Mouse (Mus musculus) telencephalon, adult 2 months (tissue): Measurements from ENCODE around the gene Mast4.

ENCODE experiments used
- DNase-seq: peaks from one replicate; pipeline ENCODE4 v3.0.0-alpha.2; 2011; ENCODE audit warnings: low read depth, low spot score

Mast4 gene

GRCm38 (mm10) chr13:103198210-103198940 is 135.9 kb downstream of the Mast4 start:
- DNase-seq: no peak

GRCm38 (mm10) chr13:103196307-103196706 is 138.0 kb downstream of the Mast4 start:
- no peak for DNase-seq

DNA sequence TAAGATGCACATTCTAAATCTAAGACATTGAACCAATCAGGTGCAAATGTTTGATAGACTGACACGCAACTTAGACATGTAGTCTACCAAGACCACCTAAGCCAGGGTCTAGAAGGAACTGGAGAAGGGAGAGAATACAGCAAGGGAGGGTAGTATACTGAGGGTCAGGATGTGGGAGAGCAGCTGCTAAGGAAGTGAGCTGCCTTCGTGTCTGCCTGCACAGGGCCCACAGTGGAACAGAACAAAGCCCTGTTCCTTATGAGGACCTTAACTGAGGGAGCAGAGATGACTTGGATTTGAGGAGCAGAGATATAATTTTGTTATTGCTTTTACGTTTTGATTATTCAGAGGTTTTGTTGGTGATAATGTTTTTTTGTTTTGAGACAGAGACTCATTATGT is 138.4 kb downstream of the Mast4 start:
- no peak for DNase-seq

- DNase-seq: no peak
These were observed 150.7 kb downstream of the Mast4 start for GRCm38 (mm10) chr13:103183566-103183965.

DNA sequence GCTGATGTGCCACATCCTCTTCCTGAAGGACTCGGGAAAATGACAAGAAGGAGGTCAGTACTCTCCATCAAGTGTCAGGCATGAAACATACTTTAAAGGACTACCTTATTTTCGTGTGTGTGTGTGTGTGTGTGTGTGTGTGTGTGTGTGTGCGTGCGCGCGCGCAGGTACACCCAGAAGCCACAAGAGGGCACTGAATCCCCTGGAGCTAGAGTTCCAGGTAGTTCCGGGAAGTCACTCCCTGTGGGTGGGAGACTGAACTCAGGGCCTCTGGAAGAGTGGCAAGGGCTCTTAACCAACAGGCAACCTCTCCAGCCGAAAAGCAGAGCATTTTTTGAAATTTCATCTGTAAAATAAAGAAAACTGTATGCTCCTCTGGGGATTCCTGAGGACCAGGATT is 152.5 kb downstream of the Mast4 start:
- DNase-seq: no peak

GRCm38 (mm10) chr13:103176871-103177270 is 157.4 kb downstream of the Mast4 start:
- DNase-seq: no peak

- no peak for DNase-seq
These were observed 159.9 kb downstream of the Mast4 start for GRCm38 (mm10) chr13:103174431-103174830.

GRCm38 (mm10) chr13:103173545-103174182 is 160.6 kb downstream of the Mast4 start:
- peak; percentile 57 for DNase-seq

DNA sequence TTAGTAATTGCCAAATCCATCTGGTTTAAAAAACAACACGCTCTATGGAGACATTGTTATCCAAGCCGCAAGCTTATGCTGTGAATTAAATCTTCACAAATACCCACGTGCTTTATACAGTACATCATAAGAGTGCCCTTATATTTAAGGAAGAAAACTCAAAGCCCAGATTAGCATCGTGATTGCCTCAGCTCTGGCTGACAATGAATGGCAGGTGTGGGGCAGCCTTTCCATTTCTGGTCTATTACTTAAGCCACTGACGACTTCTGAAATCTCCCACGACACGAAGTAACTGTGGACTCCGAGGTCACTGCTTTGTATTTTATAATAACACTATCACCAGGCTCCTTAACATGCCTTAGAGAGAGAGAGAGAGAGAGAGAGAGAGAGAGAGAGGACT is 182.4 kb downstream of the Mast4 start:
- DNase-seq: no peak

DNA sequence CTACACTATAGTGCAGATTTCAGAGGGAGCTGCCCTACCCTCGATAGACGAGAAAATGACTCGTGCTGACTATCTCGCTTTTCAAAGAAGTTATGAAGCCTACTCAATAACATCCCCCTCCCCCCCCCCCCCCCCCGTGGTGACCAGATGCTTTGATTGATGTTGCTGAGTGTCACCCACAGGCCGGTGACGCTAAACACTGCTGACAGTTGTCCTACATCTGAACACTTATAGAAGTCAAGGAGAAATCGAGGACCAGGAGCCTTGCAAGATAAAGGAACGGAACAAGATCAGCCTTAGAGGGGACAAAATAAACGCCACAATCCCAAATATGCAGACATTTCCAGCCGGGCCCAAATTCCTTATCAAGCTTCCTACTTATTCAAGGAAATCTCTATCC is 183.1 kb downstream of the Mast4 start:
- no peak for DNase-seq

GRCm38 (mm10) chr13:103150671-103151070 is 183.6 kb downstream of the Mast4 start:
- DNase-seq: peak; percentile 77

DNA sequence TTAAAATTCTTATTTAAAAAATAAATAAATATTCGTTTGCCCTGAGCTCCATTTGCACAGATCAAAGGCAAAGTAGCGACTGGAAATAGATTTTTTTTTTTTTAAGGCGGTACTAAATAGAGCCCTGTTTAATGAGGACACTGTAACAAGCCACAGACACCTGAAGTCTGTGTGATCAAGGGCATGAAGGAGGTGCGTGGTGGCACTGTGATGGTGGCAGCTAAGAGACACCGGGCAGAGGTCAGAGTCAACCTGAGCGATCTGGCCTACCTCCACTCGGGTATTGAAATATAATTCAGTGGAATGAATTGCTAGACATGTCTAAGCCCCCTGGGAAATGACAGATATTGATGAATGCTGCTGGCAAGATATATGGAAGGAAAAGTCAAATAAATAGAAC is 184.9 kb downstream of the Mast4 start:
- DNase-seq: no peak

- no peak for DNase-seq
These were observed 190.0 kb downstream of the Mast4 start for GRCm38 (mm10) chr13:103144343-103144742.

GRCm38 (mm10) chr13:103141304-103141703 is 193.0 kb downstream of the Mast4 start:
- DNase-seq: no peak

DNA sequence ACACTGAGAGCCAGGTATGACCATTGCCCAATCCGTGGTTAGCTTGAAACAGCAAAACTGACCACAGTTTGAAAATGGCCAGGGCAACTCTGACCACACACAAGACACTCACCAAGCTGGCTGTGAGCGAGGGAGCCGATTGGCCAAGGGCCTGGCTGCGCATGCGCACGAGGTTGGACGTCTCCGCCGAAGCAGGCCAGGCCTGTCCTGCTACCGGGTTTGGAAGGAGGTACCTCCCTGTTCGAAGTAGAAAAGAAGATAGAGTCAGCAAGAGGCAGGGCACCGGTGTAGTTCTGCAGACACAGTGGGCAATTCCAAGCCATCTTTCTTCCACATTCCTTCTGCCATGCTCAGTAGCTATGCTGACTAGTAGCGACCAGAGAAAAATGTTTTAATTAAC is 194.2 kb downstream of the Mast4 start:
- no peak for DNase-seq

- DNase-seq: no peak
These were observed 196.0 kb downstream of the Mast4 start for GRCm38 (mm10) chr13:103138298-103138697.

GRCm38 (mm10) chr13:103135224-103135883 is 198.9 kb downstream of the Mast4 start:
- DNase-seq: no peak

DNA sequence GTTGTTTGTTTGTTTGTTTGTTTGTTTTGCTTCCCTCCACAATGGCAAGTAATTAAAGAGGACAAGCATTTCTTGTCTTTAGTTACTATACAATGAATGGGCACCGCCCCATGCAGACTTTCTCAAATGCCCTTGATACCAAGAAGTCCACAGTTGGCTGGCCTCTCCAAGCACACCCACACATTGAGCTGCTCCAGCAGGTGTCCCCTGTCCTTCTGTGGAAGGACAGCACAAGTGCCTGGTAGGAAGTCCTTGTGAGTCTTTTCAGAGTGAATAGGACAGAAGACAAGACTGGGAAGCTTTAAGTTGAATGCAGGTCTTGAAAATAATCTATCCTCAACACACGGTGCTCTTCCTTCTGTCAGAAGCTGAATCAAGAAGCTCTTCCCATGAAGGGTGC is 202.5 kb downstream of the Mast4 start:
- DNase-seq: no peak

DNA sequence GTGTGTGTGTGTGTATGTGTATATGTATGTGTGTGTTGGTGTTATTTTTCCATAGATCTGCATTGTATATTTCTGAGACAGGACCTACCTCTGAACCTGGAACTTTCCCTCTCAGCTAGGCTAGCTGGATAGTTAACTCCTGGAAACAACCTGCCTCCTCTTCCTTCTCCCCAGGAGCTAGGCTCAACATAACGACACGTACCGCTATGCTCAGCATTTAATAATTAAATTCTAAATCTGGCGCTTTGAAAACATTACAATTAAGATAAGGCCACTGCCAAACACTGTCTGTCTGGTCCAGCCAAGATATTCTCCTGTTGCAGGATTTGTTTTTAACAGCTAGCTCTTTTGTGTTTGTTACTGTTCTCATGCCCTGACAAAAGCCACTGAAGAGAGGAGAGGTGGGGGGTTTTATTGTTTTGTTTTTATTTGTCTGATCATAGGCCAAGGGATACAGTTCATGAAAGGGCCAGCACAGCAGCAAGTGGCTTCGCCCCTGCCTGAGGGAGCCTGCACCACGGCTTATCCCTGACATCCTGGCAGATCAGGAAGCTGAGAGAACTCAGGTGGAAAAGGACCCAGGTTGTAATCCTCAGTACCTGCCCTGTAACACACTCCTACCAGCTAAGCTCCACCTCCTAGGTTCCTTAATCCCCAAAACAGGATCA is 205.0 kb downstream of the Mast4 start:
- DNase-seq: no peak

- DNase-seq: no peak
These were observed 205.6 kb downstream of the Mast4 start for GRCm38 (mm10) chr13:103128729-103129128.

- no peak for DNase-seq
These were observed 206.7 kb downstream of the Mast4 start for GRCm38 (mm10) chr13:103127594-103127993.

DNA sequence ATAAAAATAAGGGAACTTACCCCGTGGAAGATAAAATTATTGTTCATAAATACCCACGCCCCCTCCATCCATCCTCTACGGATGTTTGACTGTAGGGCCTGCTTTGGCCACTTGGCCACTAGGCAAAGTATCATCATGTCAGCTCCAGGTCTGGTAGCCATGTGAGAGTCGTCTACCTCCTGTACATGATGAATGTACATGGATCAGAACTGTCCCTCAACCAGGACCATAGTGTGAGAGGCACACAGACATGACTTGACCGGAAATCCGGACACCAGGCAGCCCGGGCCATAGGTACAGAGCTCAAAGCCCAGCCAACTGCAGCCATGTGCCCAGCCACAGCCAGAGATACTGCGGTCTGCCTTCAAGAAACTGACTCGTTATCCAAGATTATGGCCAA is 210.6 kb downstream of the Mast4 start:
- no peak for DNase-seq
